Mouse (Mus musculus) testis, postnatal 14 days (tissue): Measurements from ENCODE around the gene Glis3.

Experiments
- DNase-seq: peaks from one replicate; pipeline ENCODE4 v3.0.0; 2021; ENCODE audit warnings: low spot score

The Glis3 gene

DNA sequence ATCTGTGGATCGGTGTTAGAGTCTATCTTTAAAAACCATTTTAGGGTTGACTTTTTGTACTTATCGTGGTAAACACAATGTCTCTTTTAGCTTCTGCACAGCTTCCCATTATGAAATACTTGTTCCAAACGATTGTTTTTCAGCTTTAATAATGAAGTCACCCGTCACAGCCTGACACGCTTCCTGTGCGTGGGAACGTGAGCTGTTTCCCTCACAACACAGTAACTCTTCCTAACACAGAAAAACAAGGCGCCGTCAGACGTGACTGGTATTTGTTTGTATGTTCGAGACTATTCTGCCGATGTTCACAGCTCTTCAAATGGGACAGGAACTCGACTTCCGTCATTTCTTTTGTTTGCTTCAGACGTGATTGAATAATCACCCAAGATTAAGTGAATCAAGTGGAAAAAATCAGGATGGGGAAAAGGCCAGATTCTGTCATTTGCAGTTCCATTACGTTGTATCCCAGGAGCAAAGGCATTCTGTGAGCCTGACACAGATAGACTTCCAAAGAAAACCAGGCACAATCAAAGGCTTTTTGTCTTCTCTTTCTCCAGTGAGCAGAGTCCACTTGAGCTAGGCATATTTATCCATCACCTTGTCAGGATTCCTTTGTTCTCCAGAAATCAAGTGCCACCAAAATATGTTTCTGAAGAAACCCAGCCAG lies 351.3 kb downstream of the Glis3 start:
- DNase-seq = no peak

DNA sequence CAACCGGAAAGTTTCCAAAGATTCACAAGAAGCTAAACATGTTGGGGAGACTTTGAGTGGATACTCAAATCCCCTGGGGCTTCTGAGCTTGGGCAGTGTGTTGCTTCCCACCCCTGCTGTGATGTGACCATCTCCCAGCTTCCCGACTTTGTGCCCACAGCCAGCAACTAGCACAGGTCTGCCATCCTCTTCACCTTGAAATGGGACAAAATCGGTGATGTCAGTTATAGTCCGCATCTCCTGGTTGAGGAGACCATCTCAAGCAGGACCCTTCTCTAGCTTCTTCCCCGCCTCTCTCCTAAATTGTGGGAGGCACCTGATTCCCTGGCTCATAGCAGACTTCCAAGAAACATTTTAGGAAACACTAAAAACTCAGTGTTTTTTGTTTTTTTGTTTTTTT lies 352.3 kb downstream of the Glis3 start:
- no peak for DNase-seq

DNA sequence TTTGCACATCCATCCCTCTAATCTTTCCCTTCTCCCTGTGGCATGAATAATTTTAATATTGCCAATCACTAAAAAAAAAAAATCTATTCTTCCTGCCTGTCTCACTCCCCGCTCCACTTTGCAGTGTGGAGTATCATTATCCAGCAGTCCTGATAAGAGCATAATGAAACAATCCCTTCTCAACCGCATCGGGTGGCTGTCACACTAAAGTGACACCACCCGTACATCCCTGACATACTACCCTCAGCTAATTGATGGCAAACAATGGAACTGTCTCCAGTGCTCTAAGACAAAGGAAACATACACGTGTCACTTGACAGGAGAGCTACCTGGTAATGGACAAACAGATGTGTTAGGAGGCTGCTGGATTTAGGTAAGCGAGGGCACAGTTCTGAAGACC lies 373.8 kb downstream of the Glis3 start:
- DNase-seq = no peak

DNA sequence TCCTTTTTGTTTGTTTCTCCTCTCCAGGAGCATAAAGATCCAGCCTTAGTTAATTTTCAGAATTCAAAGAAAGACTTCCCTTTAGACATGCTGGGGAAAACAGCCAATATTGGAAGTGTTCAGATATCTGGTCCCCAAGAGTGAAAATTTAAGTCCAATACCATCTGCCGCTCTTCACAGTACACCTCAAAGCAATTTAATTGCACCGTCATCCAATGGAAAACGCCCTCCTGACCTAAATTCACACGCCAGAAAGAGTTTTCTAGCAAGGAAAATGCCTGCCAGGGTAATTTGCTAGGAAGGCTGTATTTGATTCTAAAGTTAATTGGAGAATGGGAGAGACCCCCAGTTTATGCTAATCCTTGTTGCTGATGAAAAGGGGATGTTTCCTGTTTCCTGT lies 374.4 kb downstream of the Glis3 start:
- no peak for DNase-seq

DNA sequence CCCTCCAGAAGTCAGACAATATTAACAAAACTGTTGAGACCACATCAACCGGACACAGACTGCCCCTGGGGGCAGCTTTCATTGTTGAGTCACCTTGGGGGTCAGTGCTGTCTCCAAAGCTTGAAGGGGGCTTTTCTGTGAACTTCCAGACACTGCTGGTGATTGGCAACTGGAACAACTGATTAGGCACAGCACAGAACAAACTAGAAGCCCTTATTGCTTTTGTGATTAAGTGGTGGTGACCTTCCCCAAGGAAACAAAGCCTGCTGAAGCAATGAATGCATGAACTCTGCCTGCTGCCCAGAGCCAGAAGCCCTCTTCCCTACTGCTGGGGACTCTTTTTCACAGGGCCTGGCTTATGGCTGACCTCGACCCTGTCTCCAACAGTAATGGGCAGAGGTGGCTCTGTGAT lies 377.0 kb downstream of the Glis3 start:
- no peak for DNase-seq

DNA sequence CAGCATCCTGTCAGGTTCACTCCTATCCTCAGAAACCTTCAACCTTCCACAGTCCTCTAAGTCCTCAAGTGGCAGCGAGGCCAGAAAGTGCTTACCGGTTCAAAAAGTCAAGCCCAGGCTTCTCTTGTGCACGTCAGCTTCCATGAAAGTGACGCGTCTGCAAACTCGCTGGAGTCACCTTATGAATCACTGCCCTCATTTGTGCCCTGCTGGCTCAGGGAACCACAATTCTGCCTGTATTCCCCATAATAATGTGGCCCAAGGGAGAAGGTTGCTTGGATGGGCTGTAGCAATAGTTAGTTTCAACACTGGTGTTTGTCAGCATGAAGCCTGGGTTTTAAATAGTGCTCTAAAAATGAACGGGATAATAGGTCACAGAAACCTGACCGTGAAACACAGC lies 379.7 kb downstream of the Glis3 start:
- DNase-seq = no peak

DNA sequence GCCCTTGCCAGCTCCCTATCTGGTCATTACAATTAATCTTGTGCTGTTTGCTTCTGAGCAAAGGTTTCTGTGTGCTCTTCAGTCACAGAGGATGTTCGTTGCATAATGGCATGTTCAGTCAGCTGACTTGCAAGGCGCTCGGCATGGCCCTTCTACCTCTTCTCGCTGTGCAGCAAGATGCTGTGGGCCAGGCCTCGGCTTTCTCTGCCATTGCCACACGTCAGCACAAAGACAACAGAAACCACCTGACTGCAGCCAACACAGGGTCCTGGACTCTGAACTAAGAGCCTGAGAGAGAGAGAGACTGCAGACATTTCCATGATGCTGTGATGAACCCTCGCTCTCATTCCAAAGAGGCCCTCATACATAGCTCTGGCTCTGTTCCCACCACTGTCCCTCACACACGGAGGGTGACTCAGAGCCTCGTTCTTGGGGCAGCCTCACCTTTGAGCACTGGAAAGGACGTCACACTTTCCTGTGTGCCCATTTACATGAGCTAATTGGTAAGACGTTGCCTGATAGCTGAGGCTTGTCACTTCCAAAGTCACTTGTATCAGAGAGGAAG lies 380.6 kb downstream of the Glis3 start:
- DNase-seq = no peak

DNA sequence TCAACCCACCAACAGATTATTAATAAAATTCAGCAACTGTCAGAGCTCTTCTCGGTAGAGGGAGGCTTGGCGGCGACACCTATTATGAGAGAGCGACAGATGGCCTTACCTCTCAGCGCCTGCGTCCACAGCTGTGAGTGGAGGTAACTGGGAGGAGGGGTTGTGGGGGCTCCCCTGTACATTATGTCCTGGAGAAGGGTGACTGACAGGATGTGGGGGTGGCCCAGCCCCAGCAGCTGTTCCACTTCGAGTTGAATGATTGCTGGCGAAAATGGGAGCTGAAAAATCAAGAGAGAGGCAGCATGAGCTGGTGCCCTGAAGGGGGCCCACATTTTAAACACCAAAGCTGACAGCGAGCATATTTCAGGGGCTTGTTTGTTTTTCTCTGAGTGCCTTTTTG lies 381.2 kb downstream of the Glis3 start:
- no peak for DNase-seq

DNA sequence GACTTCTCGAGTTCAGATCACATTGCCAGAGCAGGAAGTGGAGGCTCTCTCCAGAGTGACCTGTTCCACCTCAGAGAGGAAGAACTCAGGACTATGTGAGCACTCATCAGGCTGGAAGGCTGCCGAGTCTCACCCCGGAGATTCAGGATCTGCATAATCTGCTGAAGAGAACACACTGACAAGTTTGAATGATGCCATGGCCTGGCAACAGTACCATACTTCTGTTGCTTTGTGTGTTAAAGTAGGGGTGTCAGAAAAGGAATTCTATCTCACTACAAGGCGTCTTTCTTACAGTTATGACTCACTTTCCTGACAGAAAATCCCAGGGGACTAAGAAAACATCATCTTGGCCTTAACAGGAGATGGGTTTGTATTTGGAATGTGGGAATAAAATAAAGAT lies 388.3 kb downstream of the Glis3 start:
- DNase-seq = no peak

DNA sequence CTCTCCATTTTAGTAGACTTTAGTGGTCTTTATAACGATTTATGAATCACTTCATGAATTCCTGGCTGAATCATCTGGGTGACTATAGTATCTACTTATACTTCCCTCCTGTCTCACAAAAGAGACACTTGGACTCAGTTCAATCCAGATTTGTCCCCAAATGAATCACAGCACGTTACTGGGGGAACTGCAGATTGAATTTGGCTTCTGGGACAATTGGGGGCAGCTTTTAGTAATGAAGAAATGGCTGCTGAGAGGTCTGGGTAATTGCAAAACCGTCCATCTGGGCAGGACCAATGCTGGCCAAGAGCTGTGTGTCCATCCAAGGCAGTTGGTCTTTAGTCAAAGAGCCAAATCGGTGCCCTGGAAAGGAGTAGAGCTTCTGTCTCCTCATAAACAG lies 390.4 kb downstream of the Glis3 start:
- DNase-seq = no peak

DNA sequence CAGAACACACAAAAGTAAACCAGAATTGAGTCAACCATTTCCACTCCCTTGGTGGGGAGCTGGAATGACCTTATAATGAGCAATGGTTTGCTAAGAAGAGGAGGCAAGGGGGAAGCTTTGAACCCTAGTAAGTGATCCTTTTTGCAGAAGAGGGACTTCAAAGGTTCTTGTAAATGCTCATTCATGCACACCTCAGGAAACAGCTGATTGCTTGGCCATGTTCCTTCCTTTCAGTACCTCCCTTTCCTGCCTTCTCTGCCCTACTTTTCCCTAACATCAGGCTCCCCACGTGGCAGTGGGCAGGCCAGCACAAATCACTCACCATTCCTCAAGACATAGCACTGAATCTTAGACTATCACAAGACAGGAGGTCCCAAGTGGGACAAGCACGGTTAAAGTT lies 392.4 kb downstream of the Glis3 start:
- DNase-seq = no peak

DNA sequence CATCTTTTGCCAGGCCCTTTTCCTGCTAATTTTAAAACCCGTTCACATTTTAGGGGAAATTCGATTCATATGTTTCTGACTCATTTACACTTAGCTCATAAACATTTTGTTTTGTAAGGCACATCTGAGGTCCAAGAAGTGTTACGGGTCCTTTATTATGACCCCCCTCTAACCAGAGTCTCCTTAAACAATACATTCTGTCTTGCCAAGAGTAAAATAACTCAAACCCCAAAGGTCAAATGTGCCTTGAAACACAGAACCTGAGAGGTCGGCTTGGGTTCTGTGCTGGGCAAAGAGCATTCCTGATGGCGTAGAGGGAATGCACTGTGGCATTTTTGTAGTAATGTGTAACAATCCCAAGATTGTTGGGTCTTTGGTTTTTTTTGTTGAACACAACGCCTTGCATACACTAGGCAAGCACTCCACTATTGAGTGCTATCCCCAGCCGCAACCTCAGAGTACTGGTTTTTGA lies 395.7 kb downstream of the Glis3 start:
- DNase-seq = no peak

DNA sequence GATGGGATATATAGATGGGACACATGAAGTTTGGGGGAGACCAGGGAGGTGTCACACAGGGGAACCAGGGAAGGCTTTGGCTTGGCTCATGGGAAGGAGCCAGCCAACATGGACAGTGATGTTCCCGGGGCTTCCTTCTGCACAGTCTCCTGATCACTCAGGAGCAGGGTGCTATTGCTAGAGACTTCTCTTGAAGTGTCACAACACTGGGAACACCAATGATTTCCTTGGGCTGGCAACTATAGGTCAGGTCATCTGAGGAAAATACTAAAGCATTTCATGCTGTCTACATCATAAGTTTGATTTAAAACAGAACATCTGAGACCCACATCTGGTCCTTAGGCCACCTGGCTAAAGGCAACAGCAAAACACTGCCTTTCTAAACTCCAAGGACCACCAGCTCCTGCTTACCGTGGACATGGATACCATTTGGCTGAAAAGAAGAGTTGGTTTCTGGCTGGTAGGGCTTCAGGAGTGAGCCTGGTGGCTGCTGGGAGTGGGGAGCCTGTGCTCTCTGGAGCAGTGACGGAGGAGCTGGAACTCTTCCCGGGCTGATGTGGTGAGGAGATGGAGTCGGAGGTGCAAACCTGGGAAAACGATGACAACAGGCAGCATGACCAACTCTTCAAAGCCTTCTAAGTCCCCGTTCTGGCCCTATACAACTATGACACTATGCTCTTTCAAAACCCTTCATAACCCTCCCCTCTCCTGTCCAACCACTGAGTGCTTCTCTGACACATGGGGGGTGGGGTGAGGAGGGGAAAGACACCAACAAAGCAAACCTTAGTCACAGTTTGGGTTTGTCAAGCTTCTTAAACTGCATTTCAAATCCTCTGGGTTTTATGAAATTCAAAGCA lies 396.4 kb downstream of the Glis3 start:
- DNase-seq = no peak

DNA sequence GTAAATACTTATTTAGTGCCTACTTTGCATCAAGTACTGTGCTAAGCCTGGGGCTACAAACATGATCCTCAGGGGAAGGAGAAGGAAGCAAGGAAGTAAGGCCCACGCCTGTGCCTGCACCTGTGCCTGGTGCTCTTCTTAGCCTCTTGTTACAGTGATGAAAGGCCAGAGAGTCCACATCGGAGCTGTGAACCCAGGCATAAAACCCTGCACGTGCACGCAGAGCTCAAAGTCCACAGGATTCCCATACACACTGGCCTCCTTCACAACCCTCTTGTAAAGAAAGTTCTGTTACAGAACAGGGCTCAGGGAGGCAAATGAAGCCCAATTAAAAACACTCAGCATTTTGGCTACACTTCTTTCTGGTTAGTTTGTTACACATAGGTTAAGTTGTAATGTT lies 398.5 kb downstream of the Glis3 start:
- no peak for DNase-seq

DNA sequence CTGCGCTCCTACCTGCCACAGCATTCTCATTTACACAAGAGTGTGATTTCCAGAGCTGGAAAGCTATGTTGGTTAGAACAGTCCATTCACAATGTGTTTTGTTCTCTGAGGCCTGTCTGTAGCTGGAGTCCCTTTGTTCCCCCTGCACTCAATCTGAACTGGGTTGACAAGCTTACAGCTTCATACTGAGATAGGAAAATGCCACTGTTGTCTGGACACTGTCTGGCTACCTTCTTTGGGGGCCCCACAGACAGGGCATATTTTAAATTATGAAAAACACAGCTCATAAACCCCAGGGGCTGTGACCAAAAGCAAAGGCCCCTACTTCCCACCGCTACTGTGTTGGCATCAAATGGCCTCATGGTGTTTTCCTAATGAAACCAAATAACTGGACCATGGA lies 402.8 kb downstream of the Glis3 start:
- no peak for DNase-seq

DNA sequence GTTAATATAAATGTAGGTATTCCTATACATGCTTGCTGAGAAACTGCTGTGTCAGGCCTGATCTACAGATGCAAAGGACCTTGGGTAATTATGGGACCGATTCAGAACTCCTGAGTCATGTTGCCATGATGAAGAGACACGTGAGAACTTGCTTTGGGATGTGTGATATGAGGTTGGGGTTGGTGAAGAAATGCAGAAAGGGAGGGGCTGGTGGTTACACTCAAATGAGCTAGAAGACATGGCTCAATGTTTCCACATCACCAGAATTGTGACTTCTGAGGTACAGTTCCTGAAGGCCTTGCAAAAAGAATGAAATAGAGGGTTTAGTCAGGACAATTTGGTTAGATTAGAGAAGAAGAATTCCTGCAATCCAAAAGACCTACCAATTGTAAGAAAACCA lies 405.4 kb downstream of the Glis3 start:
- DNase-seq = no peak

DNA sequence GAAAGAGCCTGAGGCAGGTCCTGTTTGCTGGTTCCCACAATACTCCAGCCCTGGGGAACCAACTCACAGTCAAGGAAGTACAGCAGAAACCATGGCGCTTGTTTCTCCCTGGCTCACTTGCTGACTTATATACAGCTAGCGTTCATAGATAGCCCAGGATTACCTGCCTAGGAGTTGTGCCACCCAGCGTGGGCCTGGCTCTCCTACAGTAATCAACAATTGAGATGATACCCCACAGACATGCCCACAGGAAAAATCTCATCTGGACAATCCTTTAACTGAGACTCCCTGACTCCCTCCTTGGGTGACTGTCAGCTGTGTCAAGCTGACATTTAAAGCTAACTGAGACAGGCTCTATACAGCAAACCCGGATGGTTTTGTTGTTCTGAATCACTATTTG lies 405.9 kb downstream of the Glis3 start:
- no peak for DNase-seq

DNA sequence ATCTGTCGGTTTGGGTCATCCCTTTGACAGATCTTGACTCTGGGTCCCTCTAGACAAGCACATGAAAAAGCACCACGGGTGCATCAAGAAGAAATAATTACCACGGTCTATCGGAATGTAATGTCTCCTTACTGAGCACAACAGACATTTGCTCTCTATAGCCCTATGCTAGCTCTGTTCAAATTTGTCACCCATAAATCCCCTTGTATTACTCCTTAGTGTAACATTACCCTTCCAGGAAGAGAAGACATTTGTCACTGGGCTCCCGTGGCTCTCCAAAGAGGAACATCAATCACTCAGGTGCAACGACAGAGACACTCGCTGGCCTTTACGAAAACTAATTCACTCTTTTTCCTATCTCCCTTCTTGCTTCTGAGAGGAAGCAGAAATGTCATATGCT lies 413.0 kb downstream of the Glis3 start:
- no peak for DNase-seq

DNA sequence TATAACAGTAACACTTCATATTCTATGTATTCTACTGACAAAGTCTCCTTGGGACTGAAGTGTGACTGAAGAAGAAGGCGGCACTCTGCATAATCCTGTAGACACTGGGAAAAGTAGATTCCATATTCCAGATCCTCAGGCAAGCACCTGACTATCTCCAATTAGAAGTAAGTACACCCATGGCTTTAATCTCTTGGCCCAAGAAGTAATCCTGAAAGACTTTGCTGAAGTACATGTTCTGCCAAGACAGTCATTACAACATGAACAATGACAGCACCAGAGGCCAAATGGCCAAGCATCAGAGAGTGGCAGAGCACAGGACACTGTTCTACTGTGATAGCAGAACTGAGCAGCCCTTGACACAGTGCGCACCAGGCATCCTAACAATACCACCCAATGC lies 414.1 kb downstream of the Glis3 start:
- DNase-seq = no peak

DNA sequence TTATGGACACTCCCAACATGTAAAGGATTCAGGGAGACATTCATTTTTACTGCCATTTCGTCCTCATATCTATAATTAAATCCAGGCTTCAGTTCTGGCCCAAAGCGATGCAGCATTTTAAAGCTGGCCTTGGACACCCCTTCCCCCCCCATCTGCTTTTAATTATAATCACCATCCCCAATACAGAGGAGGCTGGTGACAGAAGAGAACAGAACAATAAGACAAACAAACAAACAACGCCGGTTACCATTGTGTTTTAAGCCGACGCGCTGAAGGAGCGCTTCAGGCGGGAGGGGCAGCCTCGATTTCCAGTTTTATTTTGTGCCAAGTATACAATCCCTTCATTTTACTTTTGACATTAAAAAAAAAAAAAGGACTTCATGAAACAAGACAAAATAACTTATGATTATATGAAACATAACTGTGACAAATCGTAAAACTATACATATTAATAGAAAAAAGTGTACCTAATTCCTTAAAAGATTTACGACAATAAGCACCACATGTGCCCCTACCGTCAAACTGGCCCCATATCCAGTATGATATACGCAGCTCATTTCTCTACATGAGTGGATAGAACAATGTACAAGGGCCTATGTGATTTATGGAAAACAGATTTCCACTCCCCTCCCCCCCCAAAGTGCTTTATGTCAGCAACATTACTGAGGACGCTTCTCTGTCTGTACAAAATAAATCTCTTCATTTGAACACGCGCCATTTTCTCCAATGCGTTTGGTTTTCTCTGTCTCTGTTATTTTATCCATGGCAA lies 420.8 kb downstream of the Glis3 start:
- DNase-seq = no peak

DNA sequence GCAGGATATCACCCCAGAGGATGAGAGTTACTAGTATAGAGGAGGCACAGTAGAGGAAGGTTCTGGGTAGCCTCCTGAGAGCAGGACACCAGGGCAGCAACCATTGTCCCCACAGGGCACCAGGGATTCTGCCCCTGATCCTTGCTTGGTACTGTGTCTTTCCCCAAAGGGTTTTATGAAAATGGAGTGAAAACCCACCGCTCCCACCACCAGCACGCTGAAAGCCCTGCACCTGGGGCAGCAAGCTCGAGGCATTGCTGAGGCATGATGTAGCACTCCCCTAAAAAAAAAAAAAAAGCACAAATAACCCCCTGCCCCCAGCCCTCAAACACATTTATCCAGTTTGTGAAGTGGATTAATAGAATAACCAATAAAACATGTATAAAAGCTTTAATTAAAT lies 421.4 kb downstream of the Glis3 start:
- no peak for DNase-seq

DNA sequence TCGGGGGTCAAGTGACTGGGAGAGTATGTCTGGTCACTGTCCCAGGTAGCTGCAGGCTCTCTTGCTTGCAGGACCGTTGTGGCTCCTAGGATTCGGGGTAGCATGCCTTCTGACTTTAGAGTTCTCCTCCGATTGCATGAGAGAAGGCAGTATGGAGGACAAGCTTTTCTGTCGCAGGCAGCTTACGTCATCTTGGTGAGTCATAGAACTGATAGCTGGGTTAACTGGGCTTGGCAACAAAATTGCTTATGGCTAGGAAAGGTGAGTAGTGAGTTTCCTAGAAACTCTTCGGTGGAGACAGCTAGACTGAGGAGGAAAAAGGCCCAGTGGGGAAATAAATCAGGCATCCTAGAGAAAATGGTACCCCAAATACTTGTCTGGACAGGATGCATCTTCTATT lies 432.5 kb downstream of the Glis3 start:
- no peak for DNase-seq

DNA sequence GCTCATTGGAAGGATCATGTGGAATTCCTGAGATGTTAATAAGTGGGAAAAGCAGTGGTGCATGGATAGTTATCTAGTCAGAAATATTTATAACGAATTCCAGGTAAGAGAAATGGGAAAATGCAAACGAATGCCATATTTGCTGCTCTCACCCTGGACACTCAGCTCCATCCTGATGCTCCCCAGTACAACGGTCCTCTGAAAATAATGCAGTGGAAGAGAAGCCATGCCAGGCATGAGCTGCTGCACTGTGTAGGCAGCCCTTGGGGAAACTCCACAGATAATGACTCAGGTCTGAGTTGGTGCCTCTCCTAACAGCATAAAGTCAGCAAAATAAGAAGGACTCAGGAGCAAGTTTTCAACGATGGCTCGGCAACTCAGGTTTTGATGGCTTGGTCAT lies 433.7 kb downstream of the Glis3 start:
- DNase-seq = no peak
